Mouse (Mus musculus): ENCODE results near the gene 4930432K21Rik. TPM values are rescaled to one million over a fixed set of nuclear protein-coding genes. Genes with fewer than 3 reads are reported as not detected.

Gene 4930432K21Rik
- 0.49 and 0.82 TPM in 2 replicates for total RNA-seq (2021)
- long read RNA-seq, experiment 1, result 0 reads
- long read RNA-seq, experiment 2, partial matches to known transcripts, result 0 of 1 reads
- long read RNA-seq, experiment 2, other reads (novel, unspliced or antisense), result 0 of 1 reads

- DNase-seq, result peak; percentile 95
Observed at GRCm38 (mm10) chr8:84147769-84148530, at the start of gene 4930432K21Rik, which contains the start of gene Cc2d1a. Gene 4930432K21Rik (plus strand): TSS chr8:84148025. Gene Cc2d1a (minus strand): TSS chr8:84147936.

- no peak for DNase-seq
Observed at GRCm38 (mm10) chr8:84098376-84098775, 49.4 kb upstream of the 4930432K21Rik start.

GRCm38 (mm10) chr8:84101476-84102270 is 46.2 kb upstream of the 4930432K21Rik start:
- DNase-seq, result no peak

GRCm38 (mm10) chr8:84103601-84104000 is 44.2 kb upstream of the 4930432K21Rik start:
- DNase-seq, result peak; percentile 60

- peak; percentile 74 for DNase-seq
Observed at GRCm38 (mm10) chr8:84104221-84104620, 43.6 kb upstream of the 4930432K21Rik start.

GRCm38 (mm10) chr8:84104697-84105609 is 42.9 kb upstream of the 4930432K21Rik start, which contains the start of gene Dcaf15:
Gene Dcaf15 (minus strand): TSS chr8:84104768.
- DNase-seq, result peak; percentile 99

- DNase-seq, result no peak
Observed at GRCm38 (mm10) chr8:84105676-84106075, 42.1 kb upstream of the 4930432K21Rik start.

GRCm38 (mm10) chr8:84106216-84107040 is 41.4 kb upstream of the 4930432K21Rik start:
- no peak for DNase-seq

GRCm38 (mm10) chr8:84115646-84116045 is 32.2 kb upstream of the 4930432K21Rik start:
- no peak for DNase-seq

GRCm38 (mm10) chr8:84122151-84122550 is 25.7 kb upstream of the 4930432K21Rik start:
- no peak for DNase-seq

- peak; percentile 76 for DNase-seq
Observed at GRCm38 (mm10) chr8:84125656-84126055, 22.2 kb upstream of the 4930432K21Rik start, which contains the start of gene Podnl1. Gene Podnl1 (plus strand): TSS chr8:84125989.

GRCm38 (mm10) chr8:84126742-84127141 is 21.1 kb upstream of the 4930432K21Rik start:
- DNase-seq, result no peak

GRCm38 (mm10) chr8:84127202-84127901 is 20.5 kb upstream of the 4930432K21Rik start:
- no peak for DNase-seq

- no peak for DNase-seq
Observed at GRCm38 (mm10) chr8:84128277-84128676, 19.5 kb upstream of the 4930432K21Rik start.

- DNase-seq, result peak; percentile 43
Observed at GRCm38 (mm10) chr8:84130806-84131205, 17.0 kb upstream of the 4930432K21Rik start.

GRCm38 (mm10) chr8:84132225-84132624 is 15.6 kb upstream of the 4930432K21Rik start:
- DNase-seq, result no peak

GRCm38 (mm10) chr8:84137848-84138247 is 10.0 kb upstream of the 4930432K21Rik start:
- DNase-seq, result no peak

GRCm38 (mm10) chr8:84140838-84141237 is 7.0 kb upstream of the 4930432K21Rik start:
- DNase-seq, result no peak

- DNase-seq, result no peak
Observed at GRCm38 (mm10) chr8:84144636-84145245, 3.1 kb upstream of the 4930432K21Rik start.
